Mouse (Mus musculus): Measurements from ENCODE around the gene Lpo. TPM values are rescaled to one million over a fixed set of nuclear protein-coding genes. Genes with fewer than 3 reads are reported as not detected.

The Lpo gene
- polyA plus RNA-seq, 1 experiment: 0.50 TPM

DNA sequence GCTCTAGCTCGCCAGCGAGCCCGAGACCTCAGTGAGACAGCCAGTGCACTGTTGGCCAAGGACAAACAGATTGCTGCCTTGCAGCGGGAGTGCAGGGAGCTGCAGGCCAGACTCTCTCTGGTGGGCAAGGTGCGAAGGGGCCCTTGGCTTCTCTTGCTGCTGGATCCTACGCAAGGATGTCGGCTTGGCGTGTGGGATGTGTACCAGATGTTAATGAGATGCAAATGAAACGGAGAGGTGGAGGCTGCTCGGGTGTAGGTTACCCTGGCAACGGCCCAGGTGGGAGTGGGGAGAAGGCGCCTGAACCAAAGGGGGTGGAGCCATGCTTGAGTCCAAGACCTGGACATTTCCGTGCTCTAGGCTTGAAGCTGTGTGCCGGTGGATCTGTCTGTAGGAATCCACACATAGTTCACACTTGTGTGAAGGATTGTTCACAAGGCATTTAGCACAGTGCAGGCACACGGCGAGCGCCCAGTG is 64.5 kb downstream of the Lpo start:
- no peaks in the 10 kb centered on the region for H3K27me3 ChIP-seq (replicated peaks; ENCODE audit: control insufficient read depth, insufficient read depth, low read length)
- H3K36me3 ChIP-seq (ENCODE audit: control insufficient read depth, insufficient read depth, low read length): no peaks in the 10 kb centered on the region
- peak; percentile 55 for DNase-seq
- 3% methylated on average over 17 of the region's 17 CpGs for WGBS
- no peaks in the 10 kb centered on the region for H3K4me1 ChIP-seq (ENCODE audit: control insufficient read depth, insufficient read depth, low read length)
- peak overlapping the region; percentile 43 for H3K4me3 ChIP-seq (ENCODE audit: insufficient read depth, low read depth, low read length)
- TF ChIP-seq POLR2A (IDR thresholded peaks at IDR 0.05; ENCODE audit: low read depth, low read length) (no peak), CTCF (conservative IDR thresholded peaks at IDR 0.05; ENCODE audit: insufficient read depth, insufficient read length, low read depth, low read length) (no peak)
- H3K27ac ChIP-seq (ENCODE audit: insufficient read depth, low read depth, low read length): no peak overlapping the region

DNA sequence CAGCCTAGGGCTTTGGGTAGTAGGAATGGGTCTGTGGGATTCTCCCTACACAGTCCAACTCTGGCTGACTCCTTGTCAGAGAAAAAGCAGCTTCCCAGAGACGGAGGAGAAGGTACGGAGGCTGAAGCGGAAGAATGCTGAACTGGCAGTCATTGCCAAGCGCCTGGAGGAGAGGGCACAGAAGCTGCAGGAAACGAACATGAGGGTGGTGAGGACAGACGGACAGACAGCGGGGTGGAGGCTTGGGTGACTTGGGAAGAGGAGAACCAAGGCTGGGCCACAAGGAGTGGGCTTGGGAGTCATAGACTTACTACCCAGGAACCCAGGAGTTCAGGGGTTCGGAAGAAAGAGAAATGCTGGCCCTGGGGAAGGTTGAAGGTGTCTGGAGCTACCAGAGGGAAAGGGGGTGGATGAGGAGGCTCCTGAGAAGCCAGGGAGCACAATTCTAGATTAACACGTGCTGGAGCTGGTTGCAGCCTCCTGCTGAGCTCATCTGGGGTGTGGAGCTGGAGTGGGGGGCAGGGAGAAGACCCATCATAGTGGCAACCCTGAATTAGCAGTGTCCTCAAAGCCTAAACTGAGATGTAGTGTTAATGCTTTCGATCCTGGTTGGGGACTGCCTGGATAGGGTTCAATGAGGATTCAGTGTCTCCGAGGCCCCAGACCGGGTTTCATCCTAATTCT is 65.2 kb downstream of the Lpo start:
- 61% methylated on average over 12 of the region's 12 CpGs for WGBS
- no peaks in the 10 kb centered on the region for H3K36me3 ChIP-seq (ENCODE audit: control insufficient read depth, insufficient read depth, low read length)
- H3K27me3 ChIP-seq (replicated peaks; ENCODE audit: control insufficient read depth, insufficient read depth, low read length): no peaks in the 10 kb centered on the region
- no peak overlapping the region for H3K27ac ChIP-seq (ENCODE audit: insufficient read depth, low read depth, low read length)
- no peaks in the 10 kb centered on the region for H3K4me1 ChIP-seq (ENCODE audit: control insufficient read depth, insufficient read depth, low read length)
- H3K4me3 ChIP-seq (ENCODE audit: insufficient read depth, low read depth, low read length): no peak overlapping the region
- no peak for DNase-seq
- TF ChIP-seq CTCF (conservative IDR thresholded peaks at IDR 0.05; ENCODE audit: insufficient read depth, insufficient read length, low read depth, low read length) (no peak), POLR2A (IDR thresholded peaks at IDR 0.05; ENCODE audit: low read depth, low read length) (no peak)

GRCm38 (mm10) chr11:87761806-87762701 is 66.0 kb downstream of the Lpo start:
- Histone ChIP-seq H3K27me3 (replicated peaks; ENCODE audit: control insufficient read depth, insufficient read depth, low read length) (no peaks in the 10 kb centered on the region), H3K4me3 (ENCODE audit: insufficient read depth, low read depth, low read length) (no peak overlapping the region), H3K27ac (ENCODE audit: insufficient read depth, low read depth, low read length) (no peak overlapping the region), H3K4me1 (ENCODE audit: control insufficient read depth, insufficient read depth, low read length) (no peaks in the 10 kb centered on the region), H3K36me3 (ENCODE audit: control insufficient read depth, insufficient read depth, low read length) (no peaks in the 10 kb centered on the region)
- TF ChIP-seq CTCF (conservative IDR thresholded peaks at IDR 0.05; ENCODE audit: insufficient read depth, insufficient read length, low read depth, low read length): no peak
- TF ChIP-seq POLR2A (IDR thresholded peaks at IDR 0.05; ENCODE audit: low read depth, low read length): no peak
- WGBS: 84% methylated on average over 14 of the region's 14 CpGs
- DNase-seq: no peak

DNA sequence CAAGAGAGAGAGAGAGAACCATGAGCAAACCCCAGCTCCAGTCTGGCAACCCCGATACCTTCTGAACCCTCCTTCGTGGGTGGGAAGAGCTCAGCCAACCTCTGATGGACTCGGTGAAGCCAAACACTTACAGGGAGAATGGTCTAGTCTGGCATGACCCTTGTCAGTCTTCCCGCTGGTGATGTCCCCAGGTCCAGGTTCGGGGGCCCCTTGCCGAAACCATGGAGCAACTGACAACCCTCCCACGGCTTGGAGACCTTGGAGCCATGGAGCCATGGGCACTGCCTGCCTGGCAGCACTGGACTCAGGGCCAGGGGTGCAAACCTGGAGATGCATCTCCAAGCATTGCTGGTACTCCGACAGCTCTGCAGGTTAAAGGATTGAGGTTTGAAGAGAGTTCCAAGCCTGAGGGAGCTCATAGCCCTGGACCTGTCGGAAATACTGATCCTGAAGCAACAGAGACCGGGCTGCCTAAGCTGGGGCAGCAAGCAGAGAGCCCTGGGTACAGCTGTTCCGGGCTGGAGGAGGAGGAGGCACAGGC is 66.8 kb downstream of the Lpo start:
- Histone ChIP-seq H3K27me3 (replicated peaks; ENCODE audit: control insufficient read depth, insufficient read depth, low read length) (no peaks in the 10 kb centered on the region), H3K4me3 (ENCODE audit: insufficient read depth, low read depth, low read length) (no peak overlapping the region), H3K27ac (ENCODE audit: insufficient read depth, low read depth, low read length) (no peak overlapping the region), H3K36me3 (ENCODE audit: control insufficient read depth, insufficient read depth, low read length) (no peaks in the 10 kb centered on the region), H3K4me1 (ENCODE audit: control insufficient read depth, insufficient read depth, low read length) (no peaks in the 10 kb centered on the region)
- WGBS: 63% methylated on average over 11 of the region's 11 CpGs
- TF ChIP-seq CTCF (conservative IDR thresholded peaks at IDR 0.05; ENCODE audit: insufficient read depth, insufficient read length, low read depth, low read length): no peak
- TF ChIP-seq POLR2A (IDR thresholded peaks at IDR 0.05; ENCODE audit: low read depth, low read length): no peak
- DNase-seq: no peak

DNA sequence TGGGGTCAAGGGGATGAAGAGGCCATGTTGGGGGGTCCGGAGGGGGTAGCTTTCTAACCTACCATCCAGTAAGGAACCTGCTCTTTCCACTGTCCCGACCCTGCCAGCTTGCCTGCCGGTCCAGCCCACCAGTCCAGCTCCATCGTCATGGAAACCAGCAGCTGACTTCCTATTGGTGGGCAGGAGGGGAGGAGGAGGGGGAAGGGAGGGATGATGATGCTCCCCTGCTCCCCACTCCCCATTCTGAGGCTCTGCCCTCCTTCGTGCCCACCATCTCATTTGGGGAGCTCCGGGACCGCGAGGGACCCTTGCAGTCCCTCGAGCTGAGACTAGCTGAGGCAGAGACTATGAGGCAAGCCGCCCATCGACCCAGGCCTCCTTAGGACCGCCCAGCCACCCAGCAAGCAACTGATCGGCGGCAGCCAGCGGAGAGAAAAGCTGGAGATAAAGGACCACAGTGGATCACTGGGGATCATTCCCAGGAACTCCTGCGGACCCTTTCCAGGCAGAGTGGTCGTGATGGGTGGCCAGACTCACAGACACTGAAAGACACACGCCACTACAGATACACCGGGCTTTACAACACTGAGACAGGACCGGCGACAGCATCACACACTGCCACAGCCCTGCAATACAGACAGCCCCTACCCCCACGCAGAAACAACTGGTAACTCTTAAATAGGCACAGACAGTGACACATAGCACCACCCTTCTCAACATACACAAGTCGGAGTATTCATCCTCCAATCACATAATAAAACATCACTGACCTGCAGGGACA is 67.6 kb downstream of the Lpo start, which contains the start of gene Tspoap1:
Gene Tspoap1 (plus strand): TSS at position 241 of the 781 bp plus-strand sequence.
- H3K27me3 ChIP-seq (replicated peaks; ENCODE audit: control insufficient read depth, insufficient read depth, low read length): no peaks in the 10 kb centered on the region
- no peaks in the 10 kb centered on the region for H3K36me3 ChIP-seq (ENCODE audit: control insufficient read depth, insufficient read depth, low read length)
- no peaks in the 10 kb centered on the region for H3K4me1 ChIP-seq (ENCODE audit: control insufficient read depth, insufficient read depth, low read length)
- DNase-seq: no peak
- H3K27ac ChIP-seq (ENCODE audit: insufficient read depth, low read depth, low read length): no peak within 1 kb of the TSS
- 7% methylated on average over 23 of the region's 23 CpGs for WGBS
- H3K4me3 ChIP-seq (ENCODE audit: insufficient read depth, low read depth, low read length): no peak within 1 kb of the TSS
- TF ChIP-seq POLR2A (IDR thresholded peaks at IDR 0.05; ENCODE audit: low read depth, low read length): no peak
- TF ChIP-seq CTCF (conservative IDR thresholded peaks at IDR 0.05; ENCODE audit: insufficient read depth, insufficient read length, low read depth, low read length): no peak

DNA sequence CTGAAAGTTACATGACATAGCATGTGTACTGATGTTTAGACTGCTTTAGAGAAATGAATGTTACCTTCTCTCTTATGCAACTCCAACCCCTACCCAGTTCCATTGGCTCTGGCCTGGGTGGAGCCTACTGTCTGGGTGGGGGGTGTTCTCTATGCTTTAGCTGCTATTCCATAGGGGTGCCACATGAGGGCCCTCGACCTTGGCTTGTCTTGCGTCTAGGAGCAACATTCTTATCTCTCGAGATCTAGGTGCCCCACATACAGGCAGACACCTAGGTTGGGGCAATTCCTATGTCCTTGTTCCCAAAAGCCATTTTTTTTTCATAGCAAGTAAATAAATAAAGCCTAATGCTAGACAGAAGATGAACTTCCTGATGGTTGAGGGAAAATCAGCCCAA is 68.5 kb downstream of the Lpo start:
- H3K4me3 ChIP-seq (ENCODE audit: insufficient read depth, low read depth, low read length): no peak overlapping the region
- WGBS: 12% methylated on average over 3 of the region's 3 CpGs
- no peak for DNase-seq
- no peaks in the 10 kb centered on the region for H3K27me3 ChIP-seq (replicated peaks; ENCODE audit: control insufficient read depth, insufficient read depth, low read length)
- H3K36me3 ChIP-seq (ENCODE audit: control insufficient read depth, insufficient read depth, low read length): no peaks in the 10 kb centered on the region
- H3K27ac ChIP-seq (ENCODE audit: insufficient read depth, low read depth, low read length): no peak overlapping the region
- no peaks in the 10 kb centered on the region for H3K4me1 ChIP-seq (ENCODE audit: control insufficient read depth, insufficient read depth, low read length)
- no peak for TF ChIP-seq POLR2A (IDR thresholded peaks at IDR 0.05; ENCODE audit: low read depth, low read length)
- TF ChIP-seq CTCF (conservative IDR thresholded peaks at IDR 0.05; ENCODE audit: insufficient read depth, insufficient read length, low read depth, low read length): 0 out of 2 replicates have a peak, but pooled peaks have one; percentile 15
